Mouse (Mus musculus): Measurements from ENCODE around the gene Mettl22. TPM values are rescaled to one million over a fixed set of nuclear protein-coding genes. Genes with fewer than 3 reads are reported as not detected.

The Mettl22 gene
- total and polyA plus RNA-seq, 3 experiments = 29.4 to 63.1 (median 35.6) TPM

- no peak overlapping the region for H3K4me3 ChIP-seq
- H3K27me3 ChIP-seq (ENCODE audit: control insufficient read depth, insufficient read depth, low read length) = peaks cover 11% of the 10 kb centered on the region
- no peaks in the 10 kb centered on the region for H3K79me2 ChIP-seq (replicated peaks; ENCODE audit: control insufficient read depth, insufficient read depth, low read length)
- TF ChIP-seq POLR2A (IDR thresholded peaks at IDR 0.05; ENCODE audit: insufficient read depth, low read depth, low read length) = no peak
- TF ChIP-seq CTCF (IDR thresholded peaks at IDR 0.05) = no peak
- no peak for TF ChIP-seq EP300 (IDR thresholded peaks at IDR 0.05; ENCODE audit: insufficient read depth, low read depth, low read length)
- H3K9ac ChIP-seq (ENCODE audit: low read depth, low read length) = no peak overlapping the region
- no peak overlapping the region for H3K27ac ChIP-seq
- no peaks in the 10 kb centered on the region for H3K4me1 ChIP-seq (ENCODE audit: control insufficient read depth, insufficient read depth, low read length)
- DNase-seq = peak in 1 of 2 experiments; percentile 7
- intact Hi-C loops (cut with DNase I) = no loop called here
- no peaks in the 10 kb centered on the region for H3K36me3 ChIP-seq (ENCODE audit: control insufficient read depth, insufficient read depth, low read length)
- WGBS = 74% methylated on average over 5 of the region's 5 CpGs
These were observed 44.9 kb upstream of the Mettl22 start for GRCm38 (mm10) chr16:8425736-8426135.

- no peak for DNase-seq
- 78% methylated on average over 4 of the region's 4 CpGs for WGBS
- TF ChIP-seq EP300 (IDR thresholded peaks at IDR 0.05; ENCODE audit: insufficient read depth, low read depth, low read length) (no peak), POLR2A (IDR thresholded peaks at IDR 0.05; ENCODE audit: insufficient read depth, low read depth, low read length) (no peak), CTCF (IDR thresholded peaks at IDR 0.05) (no peak)
- H3K9ac ChIP-seq (ENCODE audit: low read depth, low read length) = no peak overlapping the region
- H3K4me1 ChIP-seq (ENCODE audit: control insufficient read depth, insufficient read depth, low read length) = no peaks in the 10 kb centered on the region
- intact Hi-C loops (cut with DNase I) = no loop called here
- no peaks in the 10 kb centered on the region for H3K36me3 ChIP-seq (ENCODE audit: control insufficient read depth, insufficient read depth, low read length)
- no peak overlapping the region for H3K4me3 ChIP-seq
- no peak overlapping the region for H3K27ac ChIP-seq
- peaks cover 6% of the 10 kb centered on the region for H3K27me3 ChIP-seq (ENCODE audit: control insufficient read depth, insufficient read depth, low read length)
- no peaks in the 10 kb centered on the region for H3K79me2 ChIP-seq (replicated peaks; ENCODE audit: control insufficient read depth, insufficient read depth, low read length)
These were observed 41.1 kb upstream of the Mettl22 start for GRCm38 (mm10) chr16:8429531-8429930.

- no peaks in the 10 kb centered on the region for H3K79me2 ChIP-seq (replicated peaks; ENCODE audit: control insufficient read depth, insufficient read depth, low read length)
- H3K36me3 ChIP-seq (ENCODE audit: control insufficient read depth, insufficient read depth, low read length) = no peaks in the 10 kb centered on the region
- no peak for DNase-seq
- no peaks in the 10 kb centered on the region for H3K4me1 ChIP-seq (ENCODE audit: control insufficient read depth, insufficient read depth, low read length)
- H3K27me3 ChIP-seq (ENCODE audit: control insufficient read depth, insufficient read depth, low read length) = no peaks in the 10 kb centered on the region
- no peak overlapping the region for H3K27ac ChIP-seq
- H3K9ac ChIP-seq (ENCODE audit: low read depth, low read length) = no peak overlapping the region
- TF ChIP-seq POLR2A (IDR thresholded peaks at IDR 0.05; ENCODE audit: insufficient read depth, low read depth, low read length) = no peak
- TF ChIP-seq EP300 (IDR thresholded peaks at IDR 0.05; ENCODE audit: insufficient read depth, low read depth, low read length) = no peak
- WGBS = 74% methylated on average over 3 of the region's 3 CpGs
- no peak overlapping the region for H3K4me3 ChIP-seq
- intact Hi-C loops (cut with DNase I) = no loop called here
These were observed 38.0 kb upstream of the Mettl22 start for GRCm38 (mm10) chr16:8432616-8433015.

GRCm38 (mm10) chr16:8444911-8445310 is 25.7 kb upstream of the Mettl22 start:
- H3K9ac ChIP-seq (ENCODE audit: low read depth, low read length) = no peak overlapping the region
- H3K27ac ChIP-seq = no peak overlapping the region
- no peak for DNase-seq
- TF ChIP-seq CTCF (IDR thresholded peaks at IDR 0.05) (no peak), POLR2A (IDR thresholded peaks at IDR 0.05; ENCODE audit: insufficient read depth, low read depth, low read length) (no peak), EP300 (IDR thresholded peaks at IDR 0.05; ENCODE audit: insufficient read depth, low read depth, low read length) (no peak)
- no peak overlapping the region for H3K4me3 ChIP-seq
- intact Hi-C loops (cut with DNase I) = no loop called here
- WGBS = 69% methylated on average over 7 of the region's 7 CpGs
- H3K36me3 ChIP-seq (ENCODE audit: control insufficient read depth, insufficient read depth, low read length) = no peaks in the 10 kb centered on the region
- no peaks in the 10 kb centered on the region for H3K4me1 ChIP-seq (ENCODE audit: control insufficient read depth, insufficient read depth, low read length)
- no peaks in the 10 kb centered on the region for H3K27me3 ChIP-seq (ENCODE audit: control insufficient read depth, insufficient read depth, low read length)
- H3K79me2 ChIP-seq (replicated peaks; ENCODE audit: control insufficient read depth, insufficient read depth, low read length) = no peaks in the 10 kb centered on the region

- intact Hi-C loops (cut with DNase I) = no loop called here
- Histone ChIP-seq H3K4me1 (ENCODE audit: control insufficient read depth, insufficient read depth, low read length) (no peaks in the 10 kb centered on the region), H3K79me2 (replicated peaks; ENCODE audit: control insufficient read depth, insufficient read depth, low read length) (no peaks in the 10 kb centered on the region), H3K9ac (ENCODE audit: low read depth, low read length) (no peak overlapping the region), H3K27me3 (ENCODE audit: control insufficient read depth, insufficient read depth, low read length) (no peaks in the 10 kb centered on the region), H3K27ac (no peak overlapping the region), H3K36me3 (ENCODE audit: control insufficient read depth, insufficient read depth, low read length) (no peaks in the 10 kb centered on the region), H3K4me3 (no peak overlapping the region)
- WGBS = 92% methylated on average over 6 of the region's 6 CpGs
- DNase-seq = no peak
- no peak for TF ChIP-seq POLR2A (IDR thresholded peaks at IDR 0.05; ENCODE audit: insufficient read depth, low read depth, low read length)
- TF ChIP-seq CTCF (IDR thresholded peaks at IDR 0.05) = no peak
- no peak for TF ChIP-seq EP300 (IDR thresholded peaks at IDR 0.05; ENCODE audit: insufficient read depth, low read depth, low read length)
These were observed 24.3 kb upstream of the Mettl22 start for GRCm38 (mm10) chr16:8446256-8446655.

- Histone ChIP-seq H3K9ac (ENCODE audit: low read depth, low read length) (no peak overlapping the region), H3K79me2 (replicated peaks; ENCODE audit: control insufficient read depth, insufficient read depth, low read length) (no peaks in the 10 kb centered on the region), H3K4me1 (ENCODE audit: control insufficient read depth, insufficient read depth, low read length) (no peaks in the 10 kb centered on the region), H3K27me3 (ENCODE audit: control insufficient read depth, insufficient read depth, low read length) (no peaks in the 10 kb centered on the region), H3K27ac (no peak overlapping the region), H3K4me3 (no peak overlapping the region), H3K36me3 (ENCODE audit: control insufficient read depth, insufficient read depth, low read length) (no peaks in the 10 kb centered on the region)
- TF ChIP-seq CTCF (IDR thresholded peaks at IDR 0.05) (no peak), EP300 (IDR thresholded peaks at IDR 0.05; ENCODE audit: insufficient read depth, low read depth, low read length) (no peak), POLR2A (IDR thresholded peaks at IDR 0.05; ENCODE audit: insufficient read depth, low read depth, low read length) (no peak)
- intact Hi-C loops (cut with DNase I) = no loop called here
- no peak for DNase-seq
- WGBS = 85% methylated on average over 2 of the region's 2 CpGs
These were observed 17.3 kb upstream of the Mettl22 start for GRCm38 (mm10) chr16:8453301-8453700.
